Mouse (Mus musculus) E14TG2a.4 (cell line): ENCODE measurements around the gene Amotl2.

Source experiments
- CTCF ChIP-seq: conservative IDR thresholded peaks from 2 replicates; pipeline ENCODE4 v1.5.1; 2014; ENCODE audit warnings: low read length
- NANOG ChIP-seq: IDR thresholded peaks from 2 replicates; pipeline ENCODE4 v1.6.1; 2014; ENCODE audit warnings: borderline replicate concordance, low read length, mixed read lengths
- POU5F1 ChIP-seq: IDR thresholded peaks from 2 replicates; pipeline ENCODE4 v1.6.1; 2014; ENCODE audit warnings: low read length, borderline replicate concordance

DNA sequence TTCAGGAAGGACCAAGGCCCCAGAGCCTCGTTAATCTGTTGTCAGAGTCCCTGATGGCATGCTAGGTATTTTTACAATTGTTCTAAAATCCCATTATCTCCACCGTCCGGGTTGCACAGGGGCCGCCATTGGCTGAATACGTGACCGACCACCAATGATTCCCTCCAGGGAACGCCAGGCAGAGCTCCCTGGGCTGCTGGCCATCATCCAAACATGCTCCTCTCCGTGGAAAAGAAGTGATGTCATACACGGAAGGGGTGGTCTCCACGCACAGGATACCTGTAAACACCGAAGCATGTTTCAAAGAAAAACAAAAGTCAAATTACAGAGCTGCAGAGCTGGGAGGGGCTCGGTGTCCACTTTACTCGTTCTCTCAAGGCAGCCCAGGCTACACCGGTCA, 39.9 kb downstream of the Amotl2 start:
- TF ChIP-seq CTCF (no peak), NANOG (no peak), POU5F1 (no peak)
